Mouse (Mus musculus) heart, embryonic 13.5 days (tissue): ENCODE results near the gene Fam151a. TPM values are rescaled to one million over a fixed set of nuclear protein-coding genes. Genes with fewer than 3 reads are reported as not detected.
A peak's percentile ranks its signal among the peaks of the same experiment; 100 is the strongest.
"Not testable (repeated sequence)": the region's sequence is repeated elsewhere in the genome, so short reads cannot be mapped to it uniquely, and the experiment has no call there.

Experiments used
- ATAC-seq: fragments of 200-750 bp; cut with Nextera tagmentation; 2 replicates; pipeline ENCODE4 v1.8.0; 2017; ENCODE audit warnings: moderate TSS enrichment; ENCODE audit not compliant: insufficient number of reproducible peaks, low FRiP score, low TSS enrichment; ENCODE audit errors: extremely low read depth
- H3K27ac ChIP-seq: fragments of 300-500 bp; sonication (generic); replicated peaks from 2 replicates; pipeline ENCODE4 v1.5.1; 2015; ENCODE audit warnings: moderate library complexity, mild to moderate bottlenecking, inconsistent platforms
- H3K27me3 ChIP-seq: fragments of 300-500 bp; sonication (generic); replicated peaks from 2 replicates; pipeline ENCODE4 v1.6.1; 2015; ENCODE audit warnings: mild to moderate bottlenecking, inconsistent platforms
- H3K36me3 ChIP-seq: fragments of 300-500 bp; sonication (generic); 2 replicates; pipeline ENCODE4 v1.6.1; 2015; ENCODE audit warnings: mild to moderate bottlenecking, inconsistent platforms
- H3K4me1 ChIP-seq: fragments of 300-500 bp; sonication (generic); 2 replicates; pipeline ENCODE4 v1.6.1; 2015; ENCODE audit warnings: inconsistent platforms
- H3K4me2 ChIP-seq: fragments of 300-500 bp; sonication (generic); 2 replicates; pipeline ENCODE4 v1.6.1; 2015; ENCODE audit warnings: inconsistent platforms, mild to moderate bottlenecking, moderate library complexity
- H3K4me3 ChIP-seq: fragments of 300-500 bp; sonication (generic); 2 replicates; pipeline ENCODE4 v1.5.1; 2015; ENCODE audit warnings: moderate library complexity, mild to moderate bottlenecking, inconsistent platforms
- H3K9ac ChIP-seq: fragments of 300-500 bp; sonication (generic); 2 replicates; pipeline ENCODE4 v1.6.1; 2015; ENCODE audit warnings: inconsistent platforms, mild to moderate bottlenecking, moderate library complexity
- H3K9me3 ChIP-seq: fragments of 300-500 bp; sonication (generic); 2 replicates; pipeline ENCODE4 v1.6.1; 2016; ENCODE audit warnings: inconsistent platforms
- WGBS: fragments of 180-500 bp; shearing (Covaris S2); methylation state at CpG from one replicate; pipeline ENCODE4 v1.1.7; 2015; ENCODE audit warnings: mixed read lengths; 5-methylcytosine and 5-hydroxymethylcytosine counted together
- polyA plus RNA-seq: library from polyadenylated mRNA; unstranded; fragments of >200 nt; fragmentation: Nextera tagmentation; extraction: Ambion mirVana; gene quantifications from 2 replicates; pipeline ENCODE4 v1.2.1, GENCODE M21; 2015

Fam151a gene
- polyA plus RNA-seq, 1 experiment from 2014 or later, result 0.12 TPM

DNA sequence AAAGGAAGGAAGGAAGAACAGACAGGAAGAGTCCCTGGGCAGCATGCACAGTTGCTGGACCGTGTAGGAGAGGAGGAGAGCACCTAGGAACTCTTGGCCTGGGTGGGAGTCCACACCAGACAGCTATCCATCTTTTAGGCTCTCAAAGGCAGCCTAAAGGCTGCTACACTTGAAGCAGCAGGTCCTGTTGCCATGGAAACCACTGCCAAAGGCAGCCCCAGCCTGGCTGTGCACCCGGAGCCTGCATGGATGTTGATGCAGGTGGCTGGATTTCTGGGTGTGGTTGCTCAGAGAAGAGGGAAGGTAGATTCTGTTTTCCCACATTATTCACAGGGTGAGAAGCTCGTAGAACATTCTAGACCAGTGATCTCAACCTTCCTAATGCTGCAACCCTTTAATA lies 43.3 kb downstream of the Fam151a start:
- 52% methylated on average over 3 of the region's 3 CpGs for WGBS
- Histone ChIP-seq H3K27ac (no peak overlapping the region), H3K4me3 (no peak overlapping the region), H3K4me1 (peaks cover 36% of the 10 kb centered on the region), H3K9me3 (no peaks in the 10 kb centered on the region), H3K4me2 (no peak overlapping the region), H3K36me3 (no peaks in the 10 kb centered on the region), H3K9ac (no peak overlapping the region), H3K27me3 (no peaks in the 10 kb centered on the region)
- ATAC-seq, result no peak

DNA sequence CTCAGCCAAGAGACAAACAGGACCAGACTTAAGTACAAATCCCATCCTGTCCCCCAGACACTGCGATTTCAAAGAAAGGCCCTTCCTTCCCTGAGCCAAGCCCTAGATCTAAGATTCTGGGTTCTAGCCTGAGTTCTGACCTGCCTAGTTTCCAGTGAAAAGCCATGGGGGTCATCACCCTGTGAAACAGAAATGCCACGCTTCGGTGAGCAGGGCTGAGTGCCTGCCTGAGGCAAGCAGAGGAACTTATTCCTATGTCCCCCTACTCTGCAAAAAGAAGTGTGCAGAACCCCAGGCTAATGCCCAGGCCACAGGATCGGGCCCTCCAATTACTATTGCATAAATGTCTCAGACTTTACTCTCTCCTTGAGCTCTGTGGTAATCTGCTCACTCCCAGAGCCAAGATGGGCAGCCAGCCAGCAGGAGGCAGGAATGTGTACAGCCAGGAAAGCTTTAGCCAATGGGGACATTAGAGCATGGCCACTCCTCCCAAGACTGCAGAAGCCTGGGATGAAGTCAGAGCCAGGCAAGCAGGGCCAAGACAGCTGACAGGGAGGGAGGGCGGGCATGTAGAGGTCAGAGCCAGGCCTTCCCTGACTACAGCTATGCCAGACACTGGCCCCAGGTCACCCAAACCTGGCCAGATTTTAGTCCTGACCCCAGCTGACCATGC lies 44.6 kb downstream of the Fam151a start:
- ATAC-seq, result peak; percentile 70; the same call in 1 of the 2 replicates
- Histone ChIP-seq H3K4me2 (peak overlapping the region; percentile 31), H3K27me3 (no peaks in the 10 kb centered on the region), H3K27ac (peak overlapping the region; percentile 88), H3K36me3 (no peaks in the 10 kb centered on the region), H3K9me3 (no peaks in the 10 kb centered on the region), H3K4me3 (no peak overlapping the region), H3K4me1 (peaks cover 44% of the 10 kb centered on the region), H3K9ac (peak overlapping the region; percentile 73)
- 45% methylated on average over 5 of the region's 5 CpGs for WGBS

- Histone ChIP-seq H3K4me2 (no peak overlapping the region), H3K9me3 (no peaks in the 10 kb centered on the region), H3K4me1 (peaks cover 58% of the 10 kb centered on the region), H3K27ac (0 out of 2 replicates have a peak overlapping the region, but pooled peaks have one; percentile 88), H3K4me3 (no peak overlapping the region), H3K27me3 (no peaks in the 10 kb centered on the region), H3K9ac (no peak overlapping the region), H3K36me3 (no peaks in the 10 kb centered on the region)
- no peak for ATAC-seq
- 47% methylated on average over 3 of the region's 3 CpGs for WGBS
Observed at GRCm38 (mm10) chr4:106780045-106780444, 46.4 kb downstream of the Fam151a start.

DNA sequence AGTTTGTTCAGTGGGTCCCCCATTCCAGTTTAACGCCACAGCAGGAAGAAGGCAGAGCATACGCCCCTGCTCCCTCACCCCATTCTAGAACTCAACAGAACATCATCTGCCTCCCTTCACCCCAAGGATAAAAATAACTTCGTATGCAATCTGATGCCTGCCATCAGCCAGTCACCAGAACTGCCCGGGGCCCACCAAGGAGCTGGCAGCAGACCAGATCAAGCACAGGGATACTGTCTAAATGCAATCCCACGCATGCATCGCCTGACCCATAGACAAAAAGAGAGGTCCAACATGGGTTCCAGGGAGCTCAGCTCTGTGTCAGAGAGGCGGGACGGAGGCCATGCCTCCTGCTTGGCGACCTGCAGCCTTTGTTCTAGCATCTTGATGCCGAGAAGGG lies 49.4 kb downstream of the Fam151a start:
- Histone ChIP-seq H3K27me3 (no peaks in the 10 kb centered on the region), H3K27ac (peak overlapping the region; percentile 43), H3K9ac (no peak overlapping the region), H3K9me3 (no peaks in the 10 kb centered on the region), H3K4me1 (peaks cover 77% of the 10 kb centered on the region), H3K4me3 (no peak overlapping the region), H3K36me3 (no peaks in the 10 kb centered on the region), H3K4me2 (no peak overlapping the region)
- no peak for ATAC-seq
- 50% methylated on average over 10 of the region's 10 CpGs for WGBS

DNA sequence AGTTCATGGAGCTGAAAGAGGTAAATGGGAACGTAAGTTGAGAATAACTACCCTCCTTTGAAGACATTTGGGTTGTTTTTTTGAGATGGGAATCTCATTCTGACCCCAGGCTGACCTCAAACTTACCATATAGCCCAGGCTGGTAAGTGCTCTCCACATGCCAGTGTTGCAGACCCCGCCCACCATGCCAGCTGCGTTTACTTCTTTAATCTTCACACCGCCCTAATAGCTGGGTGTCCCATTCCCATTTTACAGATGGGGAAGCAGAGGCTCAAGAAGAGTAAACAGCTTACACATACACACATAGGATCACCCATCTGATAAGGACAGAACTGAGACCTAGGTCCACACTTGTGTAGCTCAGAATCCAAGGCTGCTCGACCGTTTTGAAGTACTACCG lies 51.1 kb downstream of the Fam151a start:
- H3K4me2 ChIP-seq, result no peak overlapping the region
- no peaks in the 10 kb centered on the region for H3K27me3 ChIP-seq
- H3K4me1 ChIP-seq, result peaks cover 77% of the 10 kb centered on the region
- no peak overlapping the region for H3K27ac ChIP-seq
- H3K9ac ChIP-seq, result no peak overlapping the region
- no peak for ATAC-seq
- H3K9me3 ChIP-seq, result no peaks in the 10 kb centered on the region
- H3K36me3 ChIP-seq, result no peaks in the 10 kb centered on the region
- 87% methylated on average over 7 of the region's 7 CpGs for WGBS
- no peak overlapping the region for H3K4me3 ChIP-seq

DNA sequence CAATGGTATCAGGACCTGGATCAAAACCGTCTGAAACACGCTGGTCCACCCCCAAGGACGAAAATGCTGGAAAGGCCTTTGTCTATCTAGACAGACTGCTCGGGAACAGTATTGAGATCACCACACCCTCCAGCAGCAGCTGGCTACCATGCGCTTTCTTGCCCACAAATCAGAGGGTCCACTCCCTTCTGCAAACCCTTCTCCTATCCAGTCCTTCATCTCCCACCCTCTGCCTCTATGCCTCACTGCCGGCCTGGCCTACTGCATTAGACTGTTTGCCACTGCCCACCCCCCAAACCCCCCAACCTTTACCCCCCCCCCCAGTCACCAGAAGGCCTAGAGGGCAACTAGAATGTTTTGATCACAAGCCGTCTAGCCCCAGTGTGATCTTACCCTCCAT lies 51.7 kb downstream of the Fam151a start:
- H3K4me2 ChIP-seq, result no peak overlapping the region
- 71% methylated on average over 7 of the region's 7 CpGs for WGBS
- no peaks in the 10 kb centered on the region for H3K36me3 ChIP-seq
- H3K4me3 ChIP-seq, result no peak overlapping the region
- H3K9me3 ChIP-seq, result no peaks in the 10 kb centered on the region
- H3K4me1 ChIP-seq, result peaks cover 76% of the 10 kb centered on the region
- H3K27ac ChIP-seq, result peak overlapping the region; percentile 91
- H3K9ac ChIP-seq, result peak overlapping the region; percentile 56
- H3K27me3 ChIP-seq, result no peaks in the 10 kb centered on the region
- no peak for ATAC-seq

GRCm38 (mm10) chr4:106785753-106786540 lies 52.3 kb downstream of the Fam151a start:
- peak overlapping the region; percentile 56 for H3K9ac ChIP-seq
- no peak overlapping the region for H3K4me3 ChIP-seq
- peaks cover 78% of the 10 kb centered on the region for H3K4me1 ChIP-seq
- H3K36me3 ChIP-seq, result no peaks in the 10 kb centered on the region
- H3K4me2 ChIP-seq, result peak overlapping the region; percentile 11; the same call in 1 of the 2 replicates
- H3K9me3 ChIP-seq, result no peaks in the 10 kb centered on the region
- WGBS, result 15% methylated on average over 3 of the region's 5 CpGs
- no peaks in the 10 kb centered on the region for H3K27me3 ChIP-seq
- peak; percentile 56; the same call in 1 of the 2 replicates for ATAC-seq
- H3K27ac ChIP-seq, result peak overlapping the region; percentile 91

GRCm38 (mm10) chr4:106787830-106788229 lies 54.1 kb downstream of the Fam151a start:
- no peak overlapping the region for H3K4me2 ChIP-seq
- no peak overlapping the region for H3K4me3 ChIP-seq
- H3K4me1 ChIP-seq, result peaks cover 76% of the 10 kb centered on the region
- no peaks in the 10 kb centered on the region for H3K9me3 ChIP-seq
- peak overlapping the region; percentile 91 for H3K27ac ChIP-seq
- ATAC-seq, result peak; percentile 43; the same call in 1 of the 2 replicates
- 25% methylated on average over 7 of the region's 7 CpGs for WGBS
- no peaks in the 10 kb centered on the region for H3K27me3 ChIP-seq
- no peak overlapping the region for H3K9ac ChIP-seq
- no peaks in the 10 kb centered on the region for H3K36me3 ChIP-seq

DNA sequence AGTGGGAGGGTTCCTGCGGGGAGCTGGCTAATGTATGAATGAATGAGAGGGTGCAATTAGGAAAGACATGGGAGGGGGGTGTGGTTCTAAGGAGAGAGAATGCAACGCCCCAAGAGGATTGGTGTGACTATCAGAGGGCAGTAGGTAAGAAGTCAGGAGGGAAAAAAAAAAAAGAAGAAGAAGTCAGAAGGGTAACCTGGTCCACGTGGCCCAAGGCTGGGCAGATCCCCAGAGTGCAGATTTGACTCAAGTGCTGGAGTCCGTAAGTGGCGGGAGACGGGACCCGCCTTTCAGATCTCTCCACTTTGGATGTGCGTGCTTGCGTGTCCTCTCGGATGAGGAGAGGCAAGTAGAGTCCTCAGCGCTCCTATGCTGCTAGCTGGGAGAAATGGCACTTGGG lies 54.9 kb downstream of the Fam151a start:
- Histone ChIP-seq H3K27me3 (no peaks in the 10 kb centered on the region), H3K9me3 (no peaks in the 10 kb centered on the region), H3K4me2 (no peak overlapping the region), H3K27ac (no peak overlapping the region), H3K4me3 (no peak overlapping the region), H3K36me3 (no peaks in the 10 kb centered on the region), H3K9ac (no peak overlapping the region), H3K4me1 (peaks cover 68% of the 10 kb centered on the region)
- 71% methylated on average over 11 of the region's 11 CpGs for WGBS
- ATAC-seq, result no peak

DNA sequence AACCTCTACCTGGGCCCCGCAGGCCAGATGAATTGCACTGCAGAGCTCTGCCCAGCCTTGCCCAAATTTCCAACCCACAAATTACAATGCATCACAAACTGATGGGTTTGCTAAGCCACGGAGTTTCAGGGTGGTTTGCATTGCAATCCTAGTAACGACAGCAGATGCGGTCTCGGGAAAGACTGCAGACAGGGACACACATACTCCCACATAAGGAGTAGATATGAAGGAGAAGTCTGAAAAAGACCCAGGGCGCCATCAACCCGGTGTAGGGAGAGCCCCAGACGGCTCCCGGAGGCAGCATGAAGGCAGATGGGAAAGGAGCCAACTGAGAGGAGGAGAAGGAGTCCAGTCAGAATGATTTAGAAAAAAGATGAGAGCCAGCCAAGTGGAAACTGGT lies 56.0 kb downstream of the Fam151a start:
- no peaks in the 10 kb centered on the region for H3K36me3 ChIP-seq
- H3K27ac ChIP-seq, result 0 out of 2 replicates have a peak overlapping the region, but pooled peaks have one; percentile 8
- H3K27me3 ChIP-seq, result no peaks in the 10 kb centered on the region
- no peak overlapping the region for H3K4me3 ChIP-seq
- WGBS, result 61% methylated on average over 9 of the region's 9 CpGs
- no peaks in the 10 kb centered on the region for H3K9me3 ChIP-seq
- H3K9ac ChIP-seq, result no peak overlapping the region
- H3K4me2 ChIP-seq, result no peak overlapping the region
- no peak for ATAC-seq
- peaks cover 60% of the 10 kb centered on the region for H3K4me1 ChIP-seq

DNA sequence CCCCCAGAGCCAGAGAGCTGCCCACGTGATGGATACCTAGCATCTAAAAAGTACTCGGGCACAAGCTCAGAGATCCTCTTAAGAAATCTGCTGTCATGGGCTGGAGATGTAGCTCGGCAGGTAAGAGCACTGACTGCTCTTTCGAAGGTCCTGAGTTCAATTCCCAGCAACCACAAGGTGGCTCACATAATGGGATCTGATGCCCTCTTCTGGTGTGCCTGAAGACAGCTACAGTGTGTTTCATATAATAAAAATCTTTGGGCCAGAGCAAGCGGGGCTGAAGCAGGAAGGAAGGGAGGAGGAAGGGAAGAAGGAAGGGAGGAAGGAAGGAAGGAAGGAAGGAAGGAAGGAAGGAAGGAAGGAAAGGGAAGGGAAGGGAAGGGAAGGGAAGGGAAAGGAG lies 56.5 kb downstream of the Fam151a start:
- not testable (repeated sequence) for H3K27ac ChIP-seq, H3K9me3 ChIP-seq, H3K4me3 ChIP-seq, ATAC-seq, H3K9ac ChIP-seq, H3K4me2 ChIP-seq, H3K36me3 ChIP-seq, H3K27me3 ChIP-seq
- WGBS, result 84% methylated on average over 5 of the region's 5 CpGs
- H3K4me1 ChIP-seq, result peaks cover 55% of the 10 kb centered on the region
